Mouse (Mus musculus) erythroblast, embryonic 14.5 days (primary cell): ENCODE measurements around the gene Zdhhc24. TPM values are rescaled to one million over a fixed set of nuclear protein-coding genes. Genes with fewer than 3 reads are reported as not detected.
A peak's percentile ranks its signal among the peaks of the same experiment; 100 is the strongest.

Source experiments
- H3K27me3 ChIP-seq: 2 replicates; pipeline ENCODE4 v1.6.1; 2012; ENCODE audit warnings: inconsistent platforms; ENCODE audit not compliant: control insufficient read depth
- H3K36me3 ChIP-seq: 2 replicates; pipeline ENCODE4 v1.6.1; 2012; ENCODE audit warnings: mild to moderate bottlenecking, inconsistent platforms; ENCODE audit not compliant: control insufficient read depth
- H3K4me1 ChIP-seq: 2 replicates; pipeline ENCODE4 v1.6.1; 2012; ENCODE audit warnings: inconsistent platforms; ENCODE audit not compliant: control insufficient read depth
- H3K4me3 ChIP-seq: replicated peaks from 2 replicates; pipeline ENCODE3; 2012; ENCODE audit warnings: moderate library complexity, mild to moderate bottlenecking, inconsistent platforms
- H3K9me3 ChIP-seq: 2 replicates; pipeline ENCODE4 v1.6.1; 2012; ENCODE audit warnings: low read length, inconsistent platforms, mixed read lengths; ENCODE audit not compliant: control insufficient read depth
- GATA1 ChIP-seq: IDR thresholded peaks from 2 replicates; pipeline ENCODE4 v1.6.1; 2012; ENCODE audit warnings: low read length, inconsistent platforms, mixed read lengths
- TAL1 ChIP-seq: IDR thresholded peaks from 3 replicates; pipeline ENCODE4 v1.6.1; 2012; ENCODE audit warnings: low read length, inconsistent platforms, mixed read lengths
- polyA plus RNA-seq: library from polyadenylated mRNA; stranded (reverse); fragments of >175 nt; gene quantifications from 2 replicates; pipeline ENCODE4 v1.2.3, GENCODE M21; 2012

The Zdhhc24 gene
- polyA plus RNA-seq, 1 experiment: 1.1 TPM

DNA sequence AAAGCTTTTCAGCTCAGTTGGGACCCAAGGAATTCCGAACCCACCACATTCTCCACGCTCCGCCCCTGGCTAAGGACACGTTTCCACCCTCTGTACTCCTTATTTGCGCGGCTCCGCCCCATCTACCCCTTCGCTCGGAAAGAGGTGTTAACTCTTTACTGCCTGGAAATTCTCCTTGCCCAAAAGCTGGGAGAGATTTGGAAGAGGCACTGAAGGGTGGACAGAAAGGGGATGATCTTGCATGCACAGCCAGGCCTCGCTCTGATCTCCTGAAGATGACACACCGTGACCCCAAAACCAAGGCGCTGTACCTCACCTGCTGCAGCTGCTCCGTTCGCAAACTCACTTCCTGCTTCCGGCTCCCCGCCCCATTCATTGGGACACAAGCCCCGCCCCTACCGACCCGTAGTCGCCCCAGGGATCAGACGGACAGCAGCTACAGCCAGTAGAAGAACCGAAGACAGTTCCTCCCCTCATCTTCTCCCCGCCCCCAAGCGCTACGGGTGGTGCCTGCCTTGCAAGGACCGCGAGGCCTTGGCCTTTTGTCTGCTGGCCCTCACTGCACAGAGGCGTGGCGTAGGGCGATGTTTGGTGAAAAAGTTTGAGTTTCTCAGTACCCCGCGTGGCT, 49.5 kb downstream of the Zdhhc24 start, which contains the start of gene Dpp3:
Gene Dpp3 (minus strand): TSS at position 384 of the 628 bp plus-strand sequence.
- Histone ChIP-seq H3K4me1 (peaks cover 33% of the 10 kb centered on the region), H3K9me3 (no peaks in the 10 kb centered on the region)

DNA sequence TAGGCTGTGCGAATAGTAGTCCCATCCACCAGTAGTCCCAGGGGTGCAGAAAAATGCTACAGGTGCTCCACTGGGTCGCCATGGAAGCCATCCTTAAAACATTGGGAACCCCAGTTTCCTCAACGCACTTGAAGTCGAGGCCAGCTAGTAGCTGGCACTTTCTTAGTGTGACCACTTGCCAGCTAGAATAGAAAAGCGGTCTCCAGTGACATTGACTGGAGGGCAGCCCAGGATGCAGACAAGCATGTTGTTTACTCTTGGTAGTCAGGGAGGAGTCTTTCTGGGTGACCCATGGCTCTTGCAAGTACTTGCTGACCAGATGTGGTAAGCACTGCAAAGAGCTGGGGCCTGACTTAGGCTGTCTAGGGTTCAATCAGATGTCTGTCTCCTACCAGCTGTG, 50.3 kb downstream of the Zdhhc24 start:
- TF ChIP-seq TAL1: no peak
- no peak for TF ChIP-seq GATA1
- no peaks in the 10 kb centered on the region for H3K9me3 ChIP-seq
- H3K4me3 ChIP-seq: peak overlapping the region; percentile 76
- H3K36me3 ChIP-seq: peaks cover 28% of the 10 kb centered on the region
- H3K4me1 ChIP-seq: peaks cover 33% of the 10 kb centered on the region
- H3K27me3 ChIP-seq: peaks cover 6% of the 10 kb centered on the region

More for the DNA sequence above, 49.5 kb downstream of the Zdhhc24 start, which contains the start of gene Dpp3:
- TF ChIP-seq TAL1 (no peak), GATA1 (no peak)
- Histone ChIP-seq H3K27me3 (peaks cover 6% of the 10 kb centered on the region), H3K4me3 (peak within 1 kb of the TSS; percentile 76), H3K36me3 (peaks cover 35% of the 10 kb centered on the region)

Other genes with a start within 250 kb of the Zdhhc24 start
- gene Gm960, start 180.0 kb upstream of the Zdhhc24 start, polyA plus RNA-seq: 0.18 TPM in 1 of 2 replicates, not detected in the other
- not detected in 2 replicates for gene Sptbn2, start 167.5 kb upstream of the Zdhhc24 start, polyA plus RNA-seq
- gene Rbm4b, start 122.2 kb upstream of the Zdhhc24 start, polyA plus RNA-seq: 0.32 and 0.47 TPM in 2 replicates
- gene Rbm4, start 84.8 kb upstream of the Zdhhc24 start, polyA plus RNA-seq: 1.1 and 1.6 TPM in 2 replicates
- gene Gm21992, start 67.1 kb upstream of the Zdhhc24 start, polyA plus RNA-seq: 0.19 and 0.62 TPM in 2 replicates
- 3.8 and 5.1 TPM in 2 replicates for gene Rbm14, start 67.0 kb upstream of the Zdhhc24 start, polyA plus RNA-seq
- 19.1 and 28.1 TPM in 2 replicates for gene Ccs, start 39.3 kb upstream of the Zdhhc24 start, polyA plus RNA-seq
- 0.01 TPM in 1 of 2 replicates, not detected in the other for gene Ccdc87, start 39.3 kb upstream of the Zdhhc24 start, polyA plus RNA-seq
- gene Ctsf, start 23.5 kb upstream of the Zdhhc24 start, polyA plus RNA-seq: 12.0 and 15.6 TPM in 2 replicates
- 0.07 and 0.20 TPM in 2 replicates for gene Actn3, start 759 bp upstream of the Zdhhc24 start, polyA plus RNA-seq
- gene Bbs1, start 28.0 kb downstream of the Zdhhc24 start, polyA plus RNA-seq: 0.33 and 0.50 TPM in 2 replicates
- gene Dpp3, start 49.6 kb downstream of the Zdhhc24 start, polyA plus RNA-seq: 4.8 and 6.0 TPM in 2 replicates
- not detected in 2 replicates for gene Peli3, start 64.5 kb downstream of the Zdhhc24 start, polyA plus RNA-seq
- 5.3 and 5.9 TPM in 2 replicates for gene Mrpl11, start 83.5 kb downstream of the Zdhhc24 start, polyA plus RNA-seq
- not detected in 2 replicates for gene Npas4, start 111.6 kb downstream of the Zdhhc24 start, polyA plus RNA-seq
- gene Slc29a2, start 145.2 kb downstream of the Zdhhc24 start, polyA plus RNA-seq: 0.02 and 0.03 TPM in 2 replicates
- 0.09 and 0.15 TPM in 2 replicates for gene B4gat1, start 160.2 kb downstream of the Zdhhc24 start, polyA plus RNA-seq
- 0.03 and 0.04 TPM in 2 replicates for gene AC124502.3, start 160.2 kb downstream of the Zdhhc24 start, polyA plus RNA-seq
- 4.1 and 7.0 TPM in 2 replicates for gene Brms1, start 162.7 kb downstream of the Zdhhc24 start, polyA plus RNA-seq
- gene Rin1, start 171.8 kb downstream of the Zdhhc24 start, polyA plus RNA-seq: 0.03 and 0.13 TPM in 2 replicates
- 0.06 and 0.11 TPM in 2 replicates for gene Cd248, start 189.4 kb downstream of the Zdhhc24 start, polyA plus RNA-seq
- 0.02 TPM in 1 of 2 replicates, not detected in the other for gene Tmem151a, start 206.9 kb downstream of the Zdhhc24 start, polyA plus RNA-seq
- 0.79 and 0.94 TPM in 2 replicates for gene Yif1a, start 209.9 kb downstream of the Zdhhc24 start, polyA plus RNA-seq
- 0.12 and 0.17 TPM in 2 replicates for gene Cnih2, start 219.9 kb downstream of the Zdhhc24 start, polyA plus RNA-seq
- 16.9 and 17.0 TPM in 2 replicates for gene Rab1b, start 228.4 kb downstream of the Zdhhc24 start, polyA plus RNA-seq
- gene Klc2, start 239.9 kb downstream of the Zdhhc24 start, polyA plus RNA-seq: 0.52 and 1.2 TPM in 2 replicates